Mouse (Mus musculus) gastrocnemius, postnatal 25 days (tissue): ENCODE measurements around the gene Baiap2l2. TPM values are rescaled to one million over a fixed set of nuclear protein-coding genes. Genes with fewer than 3 reads are reported as not detected.

Experiments used
- DNase-seq: peaks from one replicate; pipeline ENCODE4 v3.0.0; 2022
- total RNA-seq, 2 experiments: library from RNA; stranded (reverse); gene quantifications; 1 replicate in 1 of 2; 2 replicates in 1 of 2; pipeline ENCODE4 v1.2.3; 2021

The Baiap2l2 gene
- total RNA-seq, 2 experiments from 2014 or later = 1.6 to 1.9 TPM

DNA sequence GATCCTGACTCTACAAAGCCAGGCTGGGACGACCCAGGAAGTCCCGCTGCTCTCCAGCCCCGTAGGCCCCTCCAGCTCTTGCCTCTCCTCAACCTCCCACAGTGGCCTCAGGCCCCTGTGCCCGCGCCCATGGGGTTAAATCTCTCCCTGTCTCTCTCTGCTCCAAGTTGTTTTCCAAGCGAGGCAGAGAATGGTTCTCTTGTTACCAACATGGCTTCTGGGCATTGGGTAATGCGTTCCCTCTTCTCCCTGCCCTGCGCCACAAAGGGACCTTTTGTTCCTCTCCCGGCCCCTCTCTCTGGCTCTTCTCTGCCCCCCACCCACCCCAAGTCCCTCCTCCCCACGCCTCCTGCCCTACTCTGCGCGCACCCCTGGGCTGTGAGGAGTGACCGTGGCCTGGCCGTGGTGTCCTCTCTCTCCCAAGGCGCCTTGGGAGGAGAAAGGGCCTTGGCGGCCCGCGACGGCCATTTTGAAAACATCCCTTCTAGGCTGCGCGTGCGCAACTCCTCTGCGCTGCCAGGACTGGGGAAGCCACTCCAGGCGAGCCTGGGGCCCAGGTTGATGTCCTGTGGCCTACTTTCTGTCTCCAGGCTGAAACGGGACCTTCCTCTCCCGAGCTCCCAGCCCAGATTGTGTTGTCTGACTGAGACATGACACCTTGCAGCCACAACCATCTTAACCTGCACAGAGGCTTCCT is 72.4 kb downstream of the Baiap2l2 start:
- DNase-seq = no peak

DNA sequence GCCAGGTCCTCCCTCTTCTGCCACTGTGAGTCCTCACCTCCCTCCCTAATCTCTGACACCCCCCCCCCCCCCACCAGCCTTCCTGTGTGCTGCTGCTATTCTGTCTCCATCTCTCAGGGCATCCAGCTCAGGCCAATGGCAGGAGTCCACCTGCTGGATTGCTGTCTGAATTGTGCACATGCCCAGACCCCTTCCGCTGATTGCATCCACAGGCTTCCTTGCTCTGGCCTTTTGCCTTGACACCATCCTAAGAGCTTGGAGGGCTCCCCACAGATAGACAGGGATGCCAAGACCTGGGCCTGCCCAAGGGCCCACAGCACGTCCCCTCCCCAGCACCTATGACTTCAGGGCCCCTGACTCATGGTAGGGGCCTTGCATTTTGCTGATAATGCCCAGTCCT is 75.0 kb downstream of the Baiap2l2 start:
- no peak for DNase-seq

- DNase-seq = peak; percentile 63
Observed at GRCm38 (mm10) chr15:79208758-79209439, 76.4 kb downstream of the Baiap2l2 start.

DNA sequence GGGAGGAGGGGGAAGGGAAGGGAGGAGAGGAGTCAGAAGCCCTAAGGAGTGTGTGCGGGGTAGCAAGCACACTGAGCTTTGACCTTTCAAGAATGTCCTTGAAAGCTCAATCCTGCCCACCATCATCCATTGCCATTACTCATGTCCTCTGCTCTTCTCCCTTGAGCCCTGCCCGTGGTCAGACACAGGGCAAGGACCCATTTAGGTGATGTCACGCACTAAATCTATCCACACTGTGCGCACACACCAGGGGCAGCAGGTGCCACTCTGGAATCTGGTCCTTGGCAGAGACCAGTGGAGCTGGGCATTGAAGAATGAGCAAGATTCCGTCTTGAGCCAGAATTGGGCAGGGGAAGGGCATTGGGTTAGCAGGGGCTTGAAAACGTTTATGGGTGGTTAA is 77.1 kb downstream of the Baiap2l2 start:
- peak; percentile 57 for DNase-seq

Other genes starting within 250 kb of the Baiap2l2 start
- gene Galr3, start 243.7 kb downstream of the Baiap2l2 start, total RNA-seq = not detected
- gene Ankrd54, start 222.6 kb downstream of the Baiap2l2 start, total RNA-seq = 1 to 10 TPM; 3.6 to 4.4 TPM
- gene Eif3l, start 210.4 kb downstream of the Baiap2l2 start, total RNA-seq = 10 to 100 TPM; 46.3 to 53.2 TPM
- 10 to 100 TPM; 14.0 to 15.0 TPM for gene Micall1, start 176.6 kb downstream of the Baiap2l2 start, total RNA-seq
- gene Polr2f, start 144.5 kb downstream of the Baiap2l2 start, total RNA-seq = 10 to 100 TPM; 65.8 to 66.9 TPM
- 1 to 10 TPM in 1 of 2 experiments, under 1 TPM in 1; 0.56 to 1.6 TPM for gene 1700088E04Rik, start 144.3 kb downstream of the Baiap2l2 start, total RNA-seq
- 1 to 10 TPM; 1.3 to 1.8 TPM for gene Sox10, start 120.3 kb downstream of the Baiap2l2 start, total RNA-seq
- 10 to 100 TPM; 24.8 to 28.5 TPM for gene Pick1, start 56.4 kb downstream of the Baiap2l2 start, total RNA-seq
- under 1 TPM; 0.23 to 0.54 TPM for gene Gm49486, start 56.1 kb downstream of the Baiap2l2 start, total RNA-seq
- under 1 TPM in 1 of 2 experiments, not detected in 1; 0.20 TPM for gene Slc16a8, start 30.8 kb downstream of the Baiap2l2 start, total RNA-seq
- gene Pla2g6, start 42.9 kb upstream of the Baiap2l2 start, total RNA-seq = 10 to 100 TPM; 15.0 to 16.0 TPM
- 1 to 10 TPM; 2.7 to 3.8 TPM for gene Maff, start 61.1 kb upstream of the Baiap2l2 start, total RNA-seq
- gene Tmem184b, start 118.0 kb upstream of the Baiap2l2 start, total RNA-seq = 10 to 100 TPM; 28.4 to 30.4 TPM
- 10 to 100 TPM; 43.1 to 43.9 TPM for gene Csnk1e, start 170.0 kb upstream of the Baiap2l2 start, total RNA-seq
- not detected for gene Kcnj4, start 219.7 kb upstream of the Baiap2l2 start, total RNA-seq
- 1 to 10 TPM; 7.3 to 7.7 TPM for gene Kdelr3, start 230.9 kb upstream of the Baiap2l2 start, total RNA-seq